Mouse (Mus musculus) C2C12 (cell line): ENCODE measurements around the gene Slc6a12. TPM values are rescaled to one million over a fixed set of nuclear protein-coding genes. Genes with fewer than 3 reads are reported as not detected.

Experiments used
- H3K27me3 ChIP-seq: one replicate; pipeline ENCODE4 v1.6.1; 2011; ENCODE audit not compliant: control insufficient read depth, insufficient read depth, insufficient read length
- H3K36me3 ChIP-seq: one replicate; pipeline ENCODE4 v1.6.1; 2011; ENCODE audit not compliant: control insufficient read depth, insufficient read depth
- H3K4me3 ChIP-seq: one replicate; pipeline ENCODE4 v1.5.1; 2011; ENCODE audit warnings: mild to moderate bottlenecking, control low read depth; ENCODE audit not compliant: poor library complexity, insufficient read depth, severe bottlenecking
- H3K79me2 ChIP-seq: one replicate; pipeline ENCODE4 v1.6.1; 2011; ENCODE audit not compliant: control insufficient read depth, insufficient read depth
- H3K79me3 ChIP-seq: one replicate; pipeline ENCODE4 v1.6.1; 2011; ENCODE audit warnings: low read depth, control low read depth
- H3ac ChIP-seq: one replicate; pipeline ENCODE3; 2011; ENCODE audit warnings: low read depth; ENCODE audit not compliant: control insufficient read depth, insufficient read length
- CEBPB ChIP-seq: IDR thresholded peaks from one replicate; pipeline ENCODE4 v1.6.1; 2011; ENCODE audit warnings: low read depth, mild to moderate bottlenecking, control low read depth, moderate library complexity
- CTCF ChIP-seq: IDR thresholded peaks from one replicate; pipeline ENCODE4 v1.5.1; 2011; ENCODE audit not compliant: control insufficient read depth, insufficient read depth, insufficient read length
- FOSL1 ChIP-seq: IDR thresholded peaks from one replicate; pipeline ENCODE4 v1.8.0; 2011; ENCODE audit warnings: mild to moderate bottlenecking, low read length; ENCODE audit not compliant: poor library complexity, insufficient read depth, severe bottlenecking
- MAX ChIP-seq: IDR thresholded peaks from one replicate; pipeline ENCODE4 v1.6.1; 2011; ENCODE audit warnings: mild to moderate bottlenecking, control low read depth
- MYOD1 ChIP-seq: IDR thresholded peaks from one replicate; pipeline ENCODE4 v1.6.1; 2011; ENCODE audit warnings: low read depth; ENCODE audit not compliant: control insufficient read depth, insufficient read length
- MYOG ChIP-seq: IDR thresholded peaks from one replicate; pipeline ENCODE4 v1.6.1; 2011; ENCODE audit not compliant: control insufficient read depth, insufficient read length; ENCODE audit errors: extremely low read depth
- USF1 ChIP-seq: IDR thresholded peaks from one replicate; pipeline ENCODE4 v1.6.1; 2011; ENCODE audit warnings: low read depth, mild to moderate bottlenecking, control low read depth, moderate library complexity
- polyA plus RNA-seq: library from polyadenylated mRNA; unstranded; fragments of >200 nt; fragmentation: generic; extraction: Trizol; gene quantifications from one replicate; pipeline ENCODE4 v1.2.1, GENCODE M21; 2012; ENCODE audit warnings: missing spikeins

Slc6a12 gene
- polyA plus RNA-seq, 1 experiment: 0.15 TPM

DNA sequence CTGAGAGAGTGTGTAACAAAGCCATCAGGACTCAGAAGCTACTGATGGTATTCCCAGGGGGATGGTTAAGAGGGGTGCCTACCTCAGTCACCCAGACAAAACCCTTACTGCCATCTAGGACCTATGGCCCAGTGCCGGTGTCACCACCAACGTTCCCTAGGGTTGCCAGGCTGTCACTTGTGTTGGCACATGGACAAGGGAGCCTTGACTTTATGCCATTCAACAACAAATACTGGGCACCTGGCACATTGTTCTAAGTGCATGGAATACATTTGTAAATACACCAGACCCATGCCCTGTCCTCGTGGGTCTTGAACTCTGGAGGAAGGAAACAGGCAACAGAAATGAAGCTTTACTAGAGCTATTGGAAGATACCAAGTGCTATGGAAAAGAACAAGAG, 37.3 kb upstream of the Slc6a12 start:
- Histone ChIP-seq H3K27me3 (peaks cover 11% of the 10 kb centered on the region), H3K79me2 (no peaks in the 10 kb centered on the region), H3ac (no peak overlapping the region), H3K36me3 (no peaks in the 10 kb centered on the region), H3K4me3 (no peak overlapping the region), H3K79me3 (no peaks in the 10 kb centered on the region)
- TF ChIP-seq USF1: no peak
- TF ChIP-seq CTCF: no peak
- no peak for TF ChIP-seq MYOD1
- TF ChIP-seq MYOG: no peak
- TF ChIP-seq CEBPB: no peak
- TF ChIP-seq FOSL1: no peak
- TF ChIP-seq MAX: no peak

GRCm38 (mm10) chr6:121310984-121311383, 31.9 kb upstream of the Slc6a12 start:
- no peaks in the 10 kb centered on the region for H3K36me3 ChIP-seq
- no peaks in the 10 kb centered on the region for H3K79me3 ChIP-seq
- no peak overlapping the region for H3K4me3 ChIP-seq
- H3K79me2 ChIP-seq: no peaks in the 10 kb centered on the region
- peaks cover 3% of the 10 kb centered on the region for H3K27me3 ChIP-seq
- H3ac ChIP-seq: no peak overlapping the region
- no peak for TF ChIP-seq MYOG
- TF ChIP-seq CTCF: no peak
- TF ChIP-seq MAX: no peak
- TF ChIP-seq USF1: no peak
- TF ChIP-seq FOSL1: no peak
- no peak for TF ChIP-seq CEBPB
- TF ChIP-seq MYOD1: no peak

DNA sequence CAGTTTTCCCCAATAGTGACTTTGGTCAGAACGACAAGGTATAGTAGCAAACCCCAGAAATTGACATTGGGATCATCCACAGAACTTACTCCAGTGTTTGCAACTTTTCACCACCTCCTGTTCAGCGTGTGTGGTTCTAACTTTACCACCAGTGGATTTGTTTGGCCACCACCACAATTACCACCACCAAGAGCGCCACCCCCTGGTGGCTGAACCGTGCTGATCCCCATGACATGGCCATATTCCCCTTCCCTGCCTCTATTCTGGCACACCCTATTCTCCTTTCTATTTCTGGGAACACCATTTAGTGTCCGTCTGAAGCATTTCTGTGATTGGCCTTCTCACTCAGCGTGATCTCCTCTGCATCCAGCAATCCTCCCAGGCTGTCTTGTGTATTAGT, 23.8 kb upstream of the Slc6a12 start:
- Histone ChIP-seq H3K79me2 (no peaks in the 10 kb centered on the region), H3ac (no peak overlapping the region), H3K79me3 (no peaks in the 10 kb centered on the region), H3K27me3 (no peaks in the 10 kb centered on the region), H3K36me3 (no peaks in the 10 kb centered on the region), H3K4me3 (no peak overlapping the region)
- TF ChIP-seq MYOD1 (no peak), MYOG (no peak), MAX (no peak), CEBPB (no peak), FOSL1 (no peak), CTCF (no peak), USF1 (no peak)

GRCm38 (mm10) chr6:121322381-121323110, 20.3 kb upstream of the Slc6a12 start:
- TF ChIP-seq CTCF: no peak
- TF ChIP-seq FOSL1: no peak
- TF ChIP-seq MYOD1: no peak
- TF ChIP-seq USF1: no peak
- TF ChIP-seq MAX: no peak
- TF ChIP-seq CEBPB: no peak
- no peak for TF ChIP-seq MYOG
- H3K36me3 ChIP-seq: no peaks in the 10 kb centered on the region
- H3K79me3 ChIP-seq: no peaks in the 10 kb centered on the region
- no peak overlapping the region for H3ac ChIP-seq
- H3K79me2 ChIP-seq: no peaks in the 10 kb centered on the region
- no peaks in the 10 kb centered on the region for H3K27me3 ChIP-seq
- H3K4me3 ChIP-seq: no peak overlapping the region

DNA sequence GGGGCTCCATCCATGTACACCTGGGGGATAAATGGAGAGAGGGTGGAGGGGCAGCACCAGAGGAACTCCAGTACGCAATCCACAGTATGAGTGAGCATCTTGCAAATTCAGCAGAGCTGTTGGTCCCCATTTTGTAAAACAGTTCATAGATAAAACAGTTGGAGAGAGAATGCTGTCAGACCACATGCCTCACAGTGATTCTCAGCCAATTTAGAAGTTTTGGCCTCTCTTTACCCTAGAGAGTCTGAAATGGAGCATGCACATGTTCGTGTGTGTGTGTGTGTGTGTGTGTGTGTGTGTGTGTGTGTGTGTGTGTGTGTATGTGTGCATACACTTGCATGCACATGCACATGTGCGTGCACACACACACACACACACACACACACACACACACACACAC, 17.6 kb upstream of the Slc6a12 start:
- Histone ChIP-seq H3K27me3 (peaks cover 4% of the 10 kb centered on the region), H3K79me2 (no peaks in the 10 kb centered on the region), H3K4me3 (no peak overlapping the region), H3K79me3 (no peaks in the 10 kb centered on the region), H3ac (no peak overlapping the region), H3K36me3 (no peaks in the 10 kb centered on the region)
- TF ChIP-seq MYOG (no peak), CTCF (no peak), MAX (no peak), USF1 (no peak), FOSL1 (no peak), MYOD1 (no peak), CEBPB (no peak)

DNA sequence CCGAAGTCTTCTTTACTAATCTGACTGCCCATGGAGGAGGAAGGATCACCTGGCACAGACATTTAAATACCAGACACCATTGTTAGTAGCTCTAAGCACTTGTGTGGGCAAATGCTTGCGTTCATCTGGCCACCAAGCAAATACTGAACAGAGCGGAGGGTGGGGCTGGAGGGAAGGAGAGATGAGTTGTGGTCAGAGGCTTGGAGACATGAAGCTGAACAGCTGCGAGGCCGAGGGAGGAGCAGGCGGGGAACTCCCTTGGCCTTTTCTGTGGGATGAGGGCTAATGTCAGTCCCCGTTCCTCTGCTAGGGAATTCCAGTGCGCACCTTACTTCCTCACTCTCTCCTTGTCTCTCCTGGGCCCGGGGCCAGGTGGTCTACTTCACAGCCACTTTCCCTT, 17.1 kb upstream of the Slc6a12 start:
- Histone ChIP-seq H3K4me3 (no peak overlapping the region), H3K79me2 (no peaks in the 10 kb centered on the region), H3K79me3 (no peaks in the 10 kb centered on the region), H3K36me3 (no peaks in the 10 kb centered on the region), H3ac (no peak overlapping the region), H3K27me3 (peaks cover 4% of the 10 kb centered on the region)
- TF ChIP-seq CEBPB (no peak), CTCF (no peak), MAX (no peak), MYOG (no peak), MYOD1 (no peak), FOSL1 (no peak), USF1 (no peak)
